Mouse (Mus musculus): ENCODE measurements around the gene Cd48. TPM values are rescaled to one million over a fixed set of nuclear protein-coding genes. Genes with fewer than 3 reads are reported as not detected.
"Not testable (repeated sequence)": the region's sequence is repeated elsewhere in the genome, so short reads cannot be mapped to it uniquely, and the experiment has no call there.

The Cd48 gene
- polyA plus RNA-seq, 1 experiment from 2014 or later = 0.57 TPM

DNA sequence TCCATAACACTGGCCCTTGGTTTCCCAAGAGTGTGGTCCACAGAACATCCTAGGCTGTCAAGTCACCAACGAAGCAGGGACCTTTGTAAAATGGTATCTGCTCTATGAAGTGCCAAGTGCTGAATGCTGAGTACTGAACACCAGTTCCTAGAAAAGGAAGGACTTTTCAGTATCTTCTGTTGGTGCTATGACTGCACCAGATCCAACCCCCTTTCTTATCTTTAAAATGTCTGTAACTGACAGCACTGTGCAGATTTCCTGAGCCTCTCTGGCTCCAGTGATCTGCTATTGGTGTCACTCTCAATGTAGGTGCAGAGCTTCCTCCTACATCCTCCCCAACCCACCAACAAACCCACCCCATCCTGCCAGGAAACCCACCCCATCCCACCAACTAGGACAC, 7.3 kb upstream of the Cd48 start:
- H3K4me2 ChIP-seq (ENCODE audit: low read length) = no peak overlapping the region
- H3K36me3 ChIP-seq (ENCODE audit: control insufficient read depth, insufficient read depth, low read length) = no peaks in the 10 kb centered on the region
- ATAC-seq = no peak
- H3K4me3 ChIP-seq (ENCODE audit: low read depth, low read length) = no peak overlapping the region
- no peaks in the 10 kb centered on the region for H3K4me1 ChIP-seq (ENCODE audit: control insufficient read depth, insufficient read depth, low read length)
- WGBS = 79% methylated on average over 1 of the region's 1 CpGs
- H3K9me3 ChIP-seq (replicated peaks; ENCODE audit: control insufficient read depth, low read length, poor library complexity, severe bottlenecking) = no peaks in the 10 kb centered on the region
- H3K9ac ChIP-seq (ENCODE audit: low read depth, low read length) = no peak overlapping the region
- no peaks in the 10 kb centered on the region for H3K27me3 ChIP-seq (ENCODE audit: control insufficient read depth, insufficient read depth, low read depth, low read length)
- no peak overlapping the region for H3K27ac ChIP-seq (ENCODE audit: low read length)

GRCm38 (mm10) chr1:171677721-171678120, 4.1 kb upstream of the Cd48 start:
- H3K27me3 ChIP-seq (ENCODE audit: control insufficient read depth, insufficient read depth, low read depth, low read length) = no peaks in the 10 kb centered on the region

GRCm38 (mm10) chr1:171681009-171681408, 800 bp upstream of the Cd48 start:
- ATAC-seq = no peak

More at GRCm38 (mm10) chr1:171677721-171678120, 4.1 kb upstream of the Cd48 start:
- H3K9me3 ChIP-seq (replicated peaks; ENCODE audit: control insufficient read depth, low read length, poor library complexity, severe bottlenecking) = no peaks in the 10 kb centered on the region
- H3K36me3 ChIP-seq (ENCODE audit: control insufficient read depth, insufficient read depth, low read length) = no peaks in the 10 kb centered on the region
- H3K4me1 ChIP-seq (ENCODE audit: control insufficient read depth, insufficient read depth, low read length) = no peaks in the 10 kb centered on the region
- no peak overlapping the region for H3K4me2 ChIP-seq (ENCODE audit: low read length)
- no peak for ATAC-seq
- H3K27ac ChIP-seq (ENCODE audit: low read length) = no peak overlapping the region
- no peak overlapping the region for H3K9ac ChIP-seq (ENCODE audit: low read depth, low read length)
- WGBS = 79% methylated on average over 1 of the region's 1 CpGs
- no peak overlapping the region for H3K4me3 ChIP-seq (ENCODE audit: low read depth, low read length)

GRCm38 (mm10) chr1:171684923-171685322, 3.1 kb downstream of the Cd48 start:
- no peak for ATAC-seq
- 93% methylated on average over 9 of the region's 9 CpGs for WGBS

More at GRCm38 (mm10) chr1:171681009-171681408, 800 bp upstream of the Cd48 start:
- Histone ChIP-seq H3K4me2 (ENCODE audit: low read length) (no peak overlapping the region), H3K4me3 (ENCODE audit: low read depth, low read length) (no peak overlapping the region), H3K36me3 (ENCODE audit: control insufficient read depth, insufficient read depth, low read length) (no peaks in the 10 kb centered on the region), H3K9me3 (replicated peaks; ENCODE audit: control insufficient read depth, low read length, poor library complexity, severe bottlenecking) (no peaks in the 10 kb centered on the region), H3K4me1 (ENCODE audit: control insufficient read depth, insufficient read depth, low read length) (no peaks in the 10 kb centered on the region), H3K27ac (ENCODE audit: low read length) (no peak overlapping the region), H3K27me3 (ENCODE audit: control insufficient read depth, insufficient read depth, low read depth, low read length) (no peaks in the 10 kb centered on the region), H3K9ac (ENCODE audit: low read depth, low read length) (no peak overlapping the region)
- 90% methylated on average over 7 of the region's 7 CpGs for WGBS

GRCm38 (mm10) chr1:171687320-171687719, 5.5 kb downstream of the Cd48 start:
- H3K4me1 ChIP-seq (ENCODE audit: control insufficient read depth, insufficient read depth, low read length) = no peaks in the 10 kb centered on the region
- H3K27me3 ChIP-seq (ENCODE audit: control insufficient read depth, insufficient read depth, low read depth, low read length) = no peaks in the 10 kb centered on the region
- no peak overlapping the region for H3K4me3 ChIP-seq (ENCODE audit: low read depth, low read length)
- no peak overlapping the region for H3K9ac ChIP-seq (ENCODE audit: low read depth, low read length)
- H3K9me3 ChIP-seq (replicated peaks; ENCODE audit: control insufficient read depth, low read length, poor library complexity, severe bottlenecking) = no peaks in the 10 kb centered on the region
- no peaks in the 10 kb centered on the region for H3K36me3 ChIP-seq (ENCODE audit: control insufficient read depth, insufficient read depth, low read length)
- WGBS = 88% methylated on average over 4 of the region's 4 CpGs
- ATAC-seq = no peak
- no peak overlapping the region for H3K27ac ChIP-seq (ENCODE audit: low read length)
- no peak overlapping the region for H3K4me2 ChIP-seq (ENCODE audit: low read length)

More at GRCm38 (mm10) chr1:171684923-171685322, 3.1 kb downstream of the Cd48 start:
- no peaks in the 10 kb centered on the region for H3K27me3 ChIP-seq (ENCODE audit: control insufficient read depth, insufficient read depth, low read depth, low read length)
- no peaks in the 10 kb centered on the region for H3K9me3 ChIP-seq (replicated peaks; ENCODE audit: control insufficient read depth, low read length, poor library complexity, severe bottlenecking)
- H3K4me1 ChIP-seq (ENCODE audit: control insufficient read depth, insufficient read depth, low read length) = no peaks in the 10 kb centered on the region
- no peak overlapping the region for H3K9ac ChIP-seq (ENCODE audit: low read depth, low read length)
- H3K4me3 ChIP-seq (ENCODE audit: low read depth, low read length) = no peak overlapping the region
- H3K27ac ChIP-seq (ENCODE audit: low read length) = no peak overlapping the region
- no peaks in the 10 kb centered on the region for H3K36me3 ChIP-seq (ENCODE audit: control insufficient read depth, insufficient read depth, low read length)
- no peak overlapping the region for H3K4me2 ChIP-seq (ENCODE audit: low read length)

- Histone ChIP-seq H3K36me3 (ENCODE audit: control insufficient read depth, insufficient read depth, low read length) (no peaks in the 10 kb centered on the region), H3K4me2 (ENCODE audit: low read length) (no peak overlapping the region), H3K27me3 (ENCODE audit: control insufficient read depth, insufficient read depth, low read depth, low read length) (no peaks in the 10 kb centered on the region), H3K4me3 (ENCODE audit: low read depth, low read length) (no peak overlapping the region), H3K4me1 (ENCODE audit: control insufficient read depth, insufficient read depth, low read length) (no peaks in the 10 kb centered on the region), H3K9me3 (replicated peaks; ENCODE audit: control insufficient read depth, low read length, poor library complexity, severe bottlenecking) (0 out of 2 replicates have a peak, but pooled peaks cover 4% of the 10 kb centered on the region), H3K27ac (ENCODE audit: low read length) (no peak overlapping the region), H3K9ac (ENCODE audit: low read depth, low read length) (no peak overlapping the region)
- 79% methylated on average over 1 of the region's 1 CpGs for WGBS
- no peak for ATAC-seq
Observed at GRCm38 (mm10) chr1:171693918-171694317, 12.1 kb downstream of the Cd48 start.

- WGBS = 14% methylated on average over 6 of the region's 6 CpGs
- ATAC-seq = no peak
- no peak overlapping the region for H3K4me3 ChIP-seq (ENCODE audit: low read depth, low read length)
Observed at GRCm38 (mm10) chr1:171698983-171699382, 17.2 kb downstream of the Cd48 start.

DNA sequence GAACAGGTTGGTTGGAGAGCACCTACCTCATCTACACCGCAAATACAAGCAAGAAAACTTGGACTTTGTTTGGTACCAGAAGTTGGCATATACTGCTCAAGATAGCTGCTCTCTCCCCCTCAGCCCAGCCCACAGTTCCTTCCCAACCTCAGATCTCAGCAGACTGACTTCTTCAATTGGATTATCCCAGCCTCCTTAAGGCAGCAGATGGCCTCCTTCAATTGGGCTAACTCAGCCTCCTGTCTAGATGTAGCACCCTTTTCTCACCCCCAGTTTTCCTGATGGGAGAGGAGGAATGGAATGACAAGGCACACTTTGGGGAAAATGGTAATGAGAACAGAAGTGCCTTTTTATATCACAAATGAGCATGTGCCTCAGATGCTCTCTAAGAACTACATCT, 31.9 kb downstream of the Cd48 start:
- WGBS = 95% methylated on average over 1 of the region's 1 CpGs
- H3K4me1 ChIP-seq (ENCODE audit: control insufficient read depth, insufficient read depth, low read length); ATAC-seq; H3K27me3 ChIP-seq (ENCODE audit: control insufficient read depth, insufficient read depth, low read depth, low read length); H3K9me3 ChIP-seq (replicated peaks; ENCODE audit: control insufficient read depth, low read length, poor library complexity, severe bottlenecking); H3K9ac ChIP-seq (ENCODE audit: low read depth, low read length); H3K36me3 ChIP-seq (ENCODE audit: control insufficient read depth, insufficient read depth, low read length); H3K27ac ChIP-seq (ENCODE audit: low read length); H3K4me2 ChIP-seq (ENCODE audit: low read length); H3K4me3 ChIP-seq (ENCODE audit: low read depth, low read length): not testable (repeated sequence)

More at GRCm38 (mm10) chr1:171698983-171699382, 17.2 kb downstream of the Cd48 start:
- H3K4me2 ChIP-seq (ENCODE audit: low read length) = no peak overlapping the region
- H3K4me1 ChIP-seq (ENCODE audit: control insufficient read depth, insufficient read depth, low read length) = no peaks in the 10 kb centered on the region
- no peaks in the 10 kb centered on the region for H3K27me3 ChIP-seq (ENCODE audit: control insufficient read depth, insufficient read depth, low read depth, low read length)
- H3K9ac ChIP-seq (ENCODE audit: low read depth, low read length) = no peak overlapping the region
- no peaks in the 10 kb centered on the region for H3K9me3 ChIP-seq (replicated peaks; ENCODE audit: control insufficient read depth, low read length, poor library complexity, severe bottlenecking)
- no peaks in the 10 kb centered on the region for H3K36me3 ChIP-seq (ENCODE audit: control insufficient read depth, insufficient read depth, low read length)
- H3K27ac ChIP-seq (ENCODE audit: low read length) = no peak overlapping the region

GRCm38 (mm10) chr1:171715434-171715833, 33.6 kb downstream of the Cd48 start:
- no peak overlapping the region for H3K9ac ChIP-seq (ENCODE audit: low read depth, low read length)
- WGBS = 94% methylated on average over 2 of the region's 2 CpGs
- no peak overlapping the region for H3K4me3 ChIP-seq (ENCODE audit: low read depth, low read length)
- no peaks in the 10 kb centered on the region for H3K36me3 ChIP-seq (ENCODE audit: control insufficient read depth, insufficient read depth, low read length)
- no peaks in the 10 kb centered on the region for H3K4me1 ChIP-seq (ENCODE audit: control insufficient read depth, insufficient read depth, low read length)
- no peak overlapping the region for H3K27ac ChIP-seq (ENCODE audit: low read length)
- no peak overlapping the region for H3K4me2 ChIP-seq (ENCODE audit: low read length)
- no peaks in the 10 kb centered on the region for H3K9me3 ChIP-seq (replicated peaks; ENCODE audit: control insufficient read depth, low read length, poor library complexity, severe bottlenecking)
- no peak for ATAC-seq
- H3K27me3 ChIP-seq (ENCODE audit: control insufficient read depth, insufficient read depth, low read depth, low read length) = no peaks in the 10 kb centered on the region
